Mouse (Mus musculus) MEL (cell line): ENCODE results near the gene Dlx3. TPM values are rescaled to one million over a fixed set of nuclear protein-coding genes. Genes with fewer than 3 reads are reported as not detected.

ENCODE experiments used
- DNase-seq: peaks from one replicate; pipeline ENCODE4 v3.0.0; 2011; ENCODE audit warnings: low read depth, low spot score
- H3K27ac ChIP-seq: 2 replicates; pipeline ENCODE4 v1.5.1; 2012; ENCODE audit warnings: low read depth, mild to moderate bottlenecking, control low read depth, low read length, moderate library complexity; ENCODE audit not compliant: control insufficient read depth
- H3K27me3 ChIP-seq, 2 experiments: fragments of 150-350 bp in 1 of 2; sonication (generic) in 1 of 2; 2 replicates each; pipeline ENCODE4 v1.6.1; 2012; ENCODE audit warnings: low read length in 2 of 2, mild to moderate bottlenecking in 2 of 2, improper control_type of control experiment in 1 of 2, moderate library complexity in 1 of 2; ENCODE audit not compliant: insufficient read depth in 2 of 2, control insufficient read depth in 1 of 2
- H3K36me3 ChIP-seq, 2 experiments: 2 replicates each; pipeline ENCODE4 v1.6.1; 2012 to 2014; ENCODE audit warnings: low read length in 2 of 2, improper control_type of control experiment in 1 of 2, inconsistent platforms in 1 of 2, mild to moderate bottlenecking in 1 of 2; ENCODE audit not compliant: insufficient read depth in 2 of 2, control insufficient read depth in 1 of 2
- H3K4me1 ChIP-seq, 2 experiments: fragments of 150-350 bp in 1 of 2; sonication (generic) in 1 of 2; 2 replicates each; pipeline ENCODE4 v1.6.1; 2012; ENCODE audit warnings: low read length in 2 of 2, improper control_type of control experiment in 1 of 2, mild to moderate bottlenecking in 1 of 2; ENCODE audit not compliant: insufficient read depth in 2 of 2, control insufficient read depth in 1 of 2
- H3K4me3 ChIP-seq, 2 experiments: fragments of 150-350 bp in 1 of 2; sonication (generic) in 1 of 2; 2 replicates each; pipeline ENCODE4 v1.5.1; 2012; ENCODE audit warnings: low read depth in 2 of 2, low read length in 2 of 2, mild to moderate bottlenecking in 2 of 2, moderate library complexity in 2 of 2, control low read depth in 1 of 2, improper control_type of control experiment in 1 of 2; ENCODE audit not compliant: control insufficient read depth in 1 of 2, insufficient read depth in 1 of 2
- H3K79me2 ChIP-seq: 2 replicates; pipeline ENCODE4 v1.6.1; 2012; ENCODE audit warnings: mild to moderate bottlenecking, low read length, moderate library complexity; ENCODE audit not compliant: control insufficient read depth, poor library complexity, insufficient read depth
- H3K9ac ChIP-seq: 2 replicates; pipeline ENCODE4 v1.6.1; 2012; ENCODE audit warnings: low read depth, mild to moderate bottlenecking, control low read depth, low read length, moderate library complexity; ENCODE audit not compliant: control insufficient read depth, poor library complexity, severe bottlenecking
- H3K9me3 ChIP-seq: fragments of 150-350 bp; sonication (generic); replicated peaks from 2 replicates; pipeline ENCODE4 v1.6.1; 2012; ENCODE audit warnings: mild to moderate bottlenecking, low read length, improper control_type of control experiment, moderate library complexity; ENCODE audit not compliant: insufficient read depth
- CTCF ChIP-seq, 3 experiments: IDR thresholded peaks in 2 of 3; conservative IDR thresholded peaks in 1 of 3; 2 replicates each; pipeline ENCODE4 v1.5.1; 2011 to 2012; ENCODE audit warnings: low read length in 3 of 3, low read depth in 2 of 3, mild to moderate bottlenecking in 2 of 3, improper control_type of control experiment in 1 of 3, inconsistent platforms in 1 of 3, mixed read lengths in 1 of 3, moderate library complexity in 1 of 3; ENCODE audit not compliant: control insufficient read depth in 1 of 3, insufficient read depth in 1 of 3, poor library complexity in 1 of 3, severe bottlenecking in 1 of 3
- EP300 ChIP-seq, 2 experiments: IDR thresholded peaks; 2 replicates each; pipeline ENCODE4 v1.6.1; 2011; ENCODE audit warnings: improper control_type of control experiment in 2 of 2, low read length in 2 of 2, low read depth in 1 of 2, mild to moderate bottlenecking in 1 of 2
- HCFC1 ChIP-seq: IDR thresholded peaks from 2 replicates; pipeline ENCODE4 v1.6.1; 2012; ENCODE audit warnings: low read depth, mild to moderate bottlenecking, inconsistent platforms, low read length, improper control_type of control experiment, moderate library complexity
- MAX ChIP-seq: IDR thresholded peaks from 2 replicates; pipeline ENCODE4 v1.6.1; 2011; ENCODE audit warnings: low read length, improper control_type of control experiment
- MEF2A ChIP-seq: IDR thresholded peaks from 2 replicates; pipeline ENCODE4 v1.6.1; 2014; ENCODE audit warnings: low read depth, mild to moderate bottlenecking, inconsistent platforms, low read length, improper control_type of control experiment; ENCODE audit not compliant: poor library complexity, insufficient replicate concordance, severe bottlenecking; ENCODE audit errors: extremely low read depth
- NRF1 ChIP-seq: IDR thresholded peaks from 2 replicates; pipeline ENCODE4 v1.6.1; 2014; ENCODE audit warnings: low read depth, mild to moderate bottlenecking, inconsistent platforms, low read length, improper control_type of control experiment, moderate library complexity; ENCODE audit not compliant: poor library complexity, insufficient read depth, severe bottlenecking
- POLR2AphosphoS2 ChIP-seq: IDR thresholded peaks from 2 replicates; pipeline ENCODE4 v1.6.1; 2011; ENCODE audit warnings: low read length, improper control_type of control experiment
- RAD21 ChIP-seq: IDR thresholded peaks from 2 replicates; pipeline ENCODE4 v1.6.1; 2011; ENCODE audit warnings: mild to moderate bottlenecking, low read depth, low read length, improper control_type of control experiment
- SIN3A ChIP-seq: IDR thresholded peaks from 2 replicates; pipeline ENCODE4 v1.6.1; 2012; ENCODE audit warnings: low read length, improper control_type of control experiment, inconsistent platforms
- SMC3 ChIP-seq: IDR thresholded peaks from 2 replicates; pipeline ENCODE4 v1.6.1; 2011; ENCODE audit warnings: low read depth, low read length, improper control_type of control experiment
- TCF12 ChIP-seq: IDR thresholded peaks from 2 replicates; pipeline ENCODE4 v1.6.1; 2014; ENCODE audit warnings: low read depth, mild to moderate bottlenecking, inconsistent platforms, low read length, improper control_type of control experiment, moderate library complexity
- USF1 ChIP-seq: IDR thresholded peaks from 2 replicates; pipeline ENCODE4 v1.6.1; 2014; ENCODE audit warnings: low read depth, mild to moderate bottlenecking, inconsistent platforms, low read length, improper control_type of control experiment, moderate library complexity
- ZKSCAN1 ChIP-seq: IDR thresholded peaks from 2 replicates; pipeline ENCODE4 v1.6.1; 2012; ENCODE audit warnings: low read depth, mild to moderate bottlenecking, inconsistent platforms, low read length, improper control_type of control experiment, moderate library complexity
- ZMIZ1 ChIP-seq: IDR thresholded peaks from 2 replicates; pipeline ENCODE4 v1.6.1; 2012; ENCODE audit warnings: low read depth, mild to moderate bottlenecking, inconsistent platforms, low read length, improper control_type of control experiment, moderate library complexity
- polyA plus RNA-seq, 2 experiments: library from polyadenylated mRNA; stranded (reverse) in 1 of 2; unstranded in 1 of 2; fragments of >175 nt in 1 of 2; fragments of >200 nt in 1 of 2; gene quantifications; 2 replicates each; pipeline versions ENCODE4 v1.2.1 to v1.2.4; 2012; ENCODE audit warnings: low replicate concordance in 2 of 2, low read depth in 1 of 2; ENCODE audit not compliant: insufficient read length in 2 of 2, insufficient read depth in 1 of 2, missing spikeins in 1 of 2
- total RNA-seq: library from RNA; depleted of rRNA; stranded (reverse); fragments of 300-350 nt; gene quantifications from 2 replicates; pipeline ENCODE4 v1.2.3, GENCODE M21; 2012

Dlx3 gene
- total and polyA plus RNA-seq, 3 experiments, result not detected

DNA sequence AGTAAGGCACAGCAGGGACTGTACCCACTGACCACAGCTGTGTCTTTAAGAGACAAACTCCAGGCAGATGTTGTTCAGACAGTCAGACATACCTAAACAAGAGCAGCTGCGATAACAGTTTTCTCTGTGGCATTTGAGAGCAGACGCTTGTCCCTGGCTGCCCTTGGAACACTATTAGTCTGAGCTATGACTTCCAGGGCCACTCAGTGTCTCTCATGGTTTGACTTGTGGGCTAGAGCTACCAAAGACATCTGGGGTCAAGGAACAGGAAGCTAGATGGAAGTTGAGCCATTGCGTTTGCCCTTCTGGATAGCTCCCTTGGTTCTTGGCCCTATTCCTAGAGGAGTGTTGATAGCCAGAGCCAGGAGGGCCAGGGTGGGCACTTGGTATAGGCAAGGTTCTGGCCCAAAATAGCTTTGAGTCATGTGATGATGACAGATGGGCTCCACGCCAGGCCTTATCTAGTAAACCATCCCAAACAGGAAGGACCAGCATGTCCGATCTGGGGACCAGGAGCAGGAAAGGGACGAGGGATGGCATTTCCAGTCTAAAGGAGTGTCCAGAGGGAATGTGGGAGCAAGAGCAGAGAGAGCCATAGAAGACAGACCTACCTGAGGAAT, 40.6 kb upstream of the Dlx3 start:
- Histone ChIP-seq H3K79me2 (no peaks in the 10 kb centered on the region), H3K4me1 (no peaks in the 10 kb centered on the region), H3K4me3 (no peak overlapping the region), H3K9me3 (no peaks in the 10 kb centered on the region), H3K9ac (no peak overlapping the region), H3K27ac (no peak overlapping the region), H3K36me3 (no peaks in the 10 kb centered on the region), H3K27me3 (peaks cover 0 to 9% of the 10 kb centered on the region in 2 experiments; a peak in 3 of 4 replicates)
- no peak for TF ChIP-seq SIN3A
- no peak for TF ChIP-seq NRF1
- TF ChIP-seq RAD21, result no peak
- no peak for TF ChIP-seq MAX
- TF ChIP-seq CTCF (IDR thresholded peaks at IDR 0.05 in 2 of 3, conservative IDR thresholded peaks at IDR 0.05 in 1 of 3; ENCODE audit: control insufficient read depth in 1 of 3, insufficient read depth in 1 of 3, low read depth in 2 of 3, low read length in 3 of 3, poor library complexity in 1 of 3, severe bottlenecking in 1 of 3), result no peak
- TF ChIP-seq EP300 (IDR thresholded peaks at IDR 0.05; ENCODE audit: low read depth in 1 of 2, low read length in 2 of 2), result no peak
- TF ChIP-seq HCFC1, result no peak
- no peak for TF ChIP-seq ZMIZ1
- DNase-seq, result no peak

DNA sequence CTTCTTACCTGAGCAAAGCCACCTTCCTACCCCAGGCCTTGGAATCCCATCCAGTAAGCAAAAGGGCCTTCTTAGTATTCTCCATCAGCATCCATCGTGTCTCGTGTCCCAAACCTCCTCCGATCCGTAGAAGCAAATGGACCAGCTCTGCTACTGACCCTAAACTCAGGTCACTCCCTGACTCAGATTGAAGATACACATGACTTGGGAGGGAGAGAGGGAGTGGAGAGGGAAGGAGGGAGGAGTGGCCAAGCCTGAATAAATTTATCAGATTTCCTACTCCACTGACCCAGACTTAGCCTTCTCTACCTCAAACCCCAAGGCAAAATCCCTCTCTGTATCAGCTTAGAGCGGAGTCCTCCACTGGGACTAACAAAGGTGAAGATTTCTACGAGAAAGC, 39.1 kb upstream of the Dlx3 start:
- Histone ChIP-seq H3K36me3 (no peaks in the 10 kb centered on the region), H3K27me3 (peaks cover 0 to 9% of the 10 kb centered on the region in 2 experiments; a peak in 3 of 4 replicates), H3K9ac (no peak overlapping the region), H3K9me3 (no peaks in the 10 kb centered on the region), H3K4me1 (no peaks in the 10 kb centered on the region), H3K79me2 (no peaks in the 10 kb centered on the region), H3K4me3 (no peak overlapping the region), H3K27ac (no peak overlapping the region)
- TF ChIP-seq ZKSCAN1 (no peak), RAD21 (no peak), CTCF (IDR thresholded peaks at IDR 0.05 in 2 of 3, conservative IDR thresholded peaks at IDR 0.05 in 1 of 3; ENCODE audit: control insufficient read depth in 1 of 3, insufficient read depth in 1 of 3, low read depth in 2 of 3, low read length in 3 of 3, poor library complexity in 1 of 3, severe bottlenecking in 1 of 3) (no peak), POLR2AphosphoS2 (no peak), TCF12 (no peak), SMC3 (no peak), ZMIZ1 (no peak), MEF2A (no peak), USF1 (no peak)
- no peak for DNase-seq
